Mouse (Mus musculus): ENCODE measurements at regions not wholly inside any gene's neighbourhood (a gene's known extent, or its start where the extent isn't known, plus 50 kb on each side); places are given as distances from the start of the nearest gene placed in this dataset.

GRCm38 (mm10) chr4:81116411-81116810, 206.0 kb downstream of the Lurap1l start:
- TF ChIP-seq CTCF (IDR thresholded peaks at IDR 0.05; ENCODE audit: low read depth, low read length) = no peak
- TF ChIP-seq POLR2A (IDR thresholded peaks at IDR 0.05; ENCODE audit: borderline replicate concordance, low read depth, low read length) = no peak
